Mouse (Mus musculus) C2C12 (cell line): ENCODE results near the gene Cramp1l. TPM values are rescaled to one million over a fixed set of nuclear protein-coding genes. Genes with fewer than 3 reads are reported as not detected.
A peak's percentile ranks its signal among the peaks of the same experiment; 100 is the strongest.

Experiments
- H3K27me3 ChIP-seq: one replicate; pipeline ENCODE4 v1.6.1; 2011; ENCODE audit not compliant: control insufficient read depth, insufficient read depth, insufficient read length
- H3K36me3 ChIP-seq: one replicate; pipeline ENCODE4 v1.6.1; 2011; ENCODE audit not compliant: control insufficient read depth, insufficient read depth
- H3K4me3 ChIP-seq: one replicate; pipeline ENCODE4 v1.5.1; 2011; ENCODE audit warnings: mild to moderate bottlenecking, control low read depth; ENCODE audit not compliant: poor library complexity, insufficient read depth, severe bottlenecking
- H3K79me2 ChIP-seq: one replicate; pipeline ENCODE4 v1.6.1; 2011; ENCODE audit not compliant: control insufficient read depth, insufficient read depth
- H3K79me3 ChIP-seq: one replicate; pipeline ENCODE4 v1.6.1; 2011; ENCODE audit warnings: low read depth, control low read depth
- H3ac ChIP-seq: one replicate; pipeline ENCODE3; 2011; ENCODE audit warnings: low read depth; ENCODE audit not compliant: control insufficient read depth, insufficient read length
- CEBPB ChIP-seq: IDR thresholded peaks from one replicate; pipeline ENCODE4 v1.6.1; 2011; ENCODE audit warnings: low read depth, mild to moderate bottlenecking, control low read depth, moderate library complexity
- CTCF ChIP-seq: IDR thresholded peaks from one replicate; pipeline ENCODE4 v1.5.1; 2011; ENCODE audit not compliant: control insufficient read depth, insufficient read depth, insufficient read length
- FOSL1 ChIP-seq: IDR thresholded peaks from one replicate; pipeline ENCODE4 v1.8.0; 2011; ENCODE audit warnings: mild to moderate bottlenecking, low read length; ENCODE audit not compliant: poor library complexity, insufficient read depth, severe bottlenecking
- MAX ChIP-seq: IDR thresholded peaks from one replicate; pipeline ENCODE4 v1.6.1; 2011; ENCODE audit warnings: mild to moderate bottlenecking, control low read depth
- MYOD1 ChIP-seq: IDR thresholded peaks from one replicate; pipeline ENCODE4 v1.6.1; 2011; ENCODE audit warnings: low read depth; ENCODE audit not compliant: control insufficient read depth, insufficient read length
- MYOG ChIP-seq: IDR thresholded peaks from one replicate; pipeline ENCODE4 v1.6.1; 2011; ENCODE audit not compliant: control insufficient read depth, insufficient read length; ENCODE audit errors: extremely low read depth
- USF1 ChIP-seq: IDR thresholded peaks from one replicate; pipeline ENCODE4 v1.6.1; 2011; ENCODE audit warnings: low read depth, mild to moderate bottlenecking, control low read depth, moderate library complexity
- polyA plus RNA-seq: library from polyadenylated mRNA; unstranded; fragments of >200 nt; fragmentation: generic; extraction: Trizol; gene quantifications from one replicate; pipeline ENCODE4 v1.2.1, GENCODE M21; 2012; ENCODE audit warnings: missing spikeins

The Cramp1l gene
- polyA plus RNA-seq, 1 experiment: 4.3 TPM

- Histone ChIP-seq H3K79me2 (peaks cover 60% of the 10 kb centered on the region), H3K4me3 (peak overlapping the region; percentile 89), H3K79me3 (peaks cover 46% of the 10 kb centered on the region), H3K27me3 (no peaks in the 10 kb centered on the region), H3K36me3 (peaks cover 28% of the 10 kb centered on the region), H3ac (peak overlapping the region; percentile 67)
- no peak for TF ChIP-seq MAX
- TF ChIP-seq MYOG: no peak
- TF ChIP-seq USF1: no peak
- no peak for TF ChIP-seq MYOD1
- TF ChIP-seq CTCF: no peak
- TF ChIP-seq CEBPB: no peak
- TF ChIP-seq FOSL1: no peak
These were observed 582 bp downstream of the Cramp1l start for GRCm38 (mm10) chr17:25014841-25015570.

GRCm38 (mm10) chr17:25013606-25014501 lies 1.7 kb downstream of the Cramp1l start:
- TF ChIP-seq USF1 (no peak), CTCF (no peak), CEBPB (no peak), MYOG (no peak), MYOD1 (no peak), MAX (no peak), FOSL1 (no peak)
- peaks cover 55% of the 10 kb centered on the region for H3K79me3 ChIP-seq
- H3K4me3 ChIP-seq: peak overlapping the region; percentile 89
- H3ac ChIP-seq: peak overlapping the region; percentile 74
- H3K79me2 ChIP-seq: peaks cover 72% of the 10 kb centered on the region
- H3K27me3 ChIP-seq: no peaks in the 10 kb centered on the region
- peaks cover 33% of the 10 kb centered on the region for H3K36me3 ChIP-seq

GRCm38 (mm10) chr17:25007480-25007879 lies 8.1 kb downstream of the Cramp1l start:
- Histone ChIP-seq H3ac (no peak overlapping the region), H3K79me2 (peaks cover 93% of the 10 kb centered on the region), H3K27me3 (no peaks in the 10 kb centered on the region), H3K4me3 (no peak overlapping the region), H3K79me3 (peaks cover 64% of the 10 kb centered on the region), H3K36me3 (peaks cover 54% of the 10 kb centered on the region)
- no peak for TF ChIP-seq MAX
- TF ChIP-seq USF1: no peak
- TF ChIP-seq CTCF: no peak

- Histone ChIP-seq H3K36me3 (peaks cover 42% of the 10 kb centered on the region), H3K4me3 (no peak overlapping the region), H3K79me2 (peaks cover 70% of the 10 kb centered on the region), H3K79me3 (peaks cover 51% of the 10 kb centered on the region), H3ac (no peak overlapping the region), H3K27me3 (no peaks in the 10 kb centered on the region)
- no peak for TF ChIP-seq CTCF
- TF ChIP-seq CEBPB: no peak
- TF ChIP-seq USF1: no peak
- no peak for TF ChIP-seq MYOG
- TF ChIP-seq FOSL1: no peak
- no peak for TF ChIP-seq MAX
- no peak for TF ChIP-seq MYOD1
These were observed 10.5 kb downstream of the Cramp1l start for GRCm38 (mm10) chr17:25005102-25005501.

- Histone ChIP-seq H3K4me3 (no peak overlapping the region), H3K79me2 (no peaks in the 10 kb centered on the region), H3ac (no peak overlapping the region), H3K27me3 (no peaks in the 10 kb centered on the region), H3K79me3 (no peaks in the 10 kb centered on the region), H3K36me3 (peaks cover 69% of the 10 kb centered on the region)
- TF ChIP-seq MYOD1 (no peak), MYOG (no peak), CTCF (no peak), USF1 (no peak), CEBPB (no peak), FOSL1 (no peak), MAX (no peak)
These were observed 20.9 kb downstream of the Cramp1l start for GRCm38 (mm10) chr17:24994721-24995120.
